Mouse (Mus musculus) cerebellum, adult 9-11 months (tissue): ENCODE data around the gene Pomgnt2.

Experiments used
- DNase-seq: peaks from one replicate; pipeline ENCODE4 v3.0.0; 2022

The Pomgnt2 gene

GRCm38 (mm10) chr9:121964941-121965340 is 32.0 kb downstream of the Pomgnt2 start:
- DNase-seq = peak; percentile 72

- no peak for DNase-seq
Measured at GRCm38 (mm10) chr9:121959966-121960635, 36.8 kb downstream of the Pomgnt2 start.

- DNase-seq = no peak
Measured at GRCm38 (mm10) chr9:121952596-121952995, 44.3 kb downstream of the Pomgnt2 start.

- no peak for DNase-seq
Measured at GRCm38 (mm10) chr9:121951114-121951423, 45.8 kb downstream of the Pomgnt2 start.

GRCm38 (mm10) chr9:121950418-121951113 is 46.3 kb downstream of the Pomgnt2 start, which contains the start of gene Fam198a:
Gene Fam198a, plus strand, starts transcription at chr9:121950988.
- DNase-seq = peak; percentile 51

- DNase-seq = no peak
Measured at GRCm38 (mm10) chr9:121948431-121948830, 48.5 kb downstream of the Pomgnt2 start.

GRCm38 (mm10) chr9:121947784-121948183 is 49.1 kb downstream of the Pomgnt2 start:
- DNase-seq = peak; percentile 61

- no peak for DNase-seq
Measured at GRCm38 (mm10) chr9:121943628-121944027, 53.3 kb downstream of the Pomgnt2 start.

- no peak for DNase-seq
Measured at GRCm38 (mm10) chr9:121943005-121943404, 53.9 kb downstream of the Pomgnt2 start.

- peak; percentile 13 for DNase-seq
Measured at GRCm38 (mm10) chr9:121937944-121938355, 59.0 kb downstream of the Pomgnt2 start.

GRCm38 (mm10) chr9:121937451-121937864 is 59.5 kb downstream of the Pomgnt2 start:
- no peak for DNase-seq

- DNase-seq = peak; percentile 59
Measured at GRCm38 (mm10) chr9:121936952-121937351, 60.0 kb downstream of the Pomgnt2 start.

GRCm38 (mm10) chr9:121934856-121935255 is 62.1 kb downstream of the Pomgnt2 start:
- no peak for DNase-seq
